Mouse (Mus musculus) hindbrain, embryonic 12.5 days (tissue): ENCODE measurements at regions not wholly inside any gene's neighbourhood (a gene's known extent, or its start where the extent isn't known, plus 50 kb on each side); places are given as distances from the start of the nearest gene placed in this dataset.

Experiments
- ATAC-seq: fragments of 200-750 bp; cut with Nextera tagmentation; 2 replicates; pipeline ENCODE4 v1.8.0; 2017; ENCODE audit warnings: moderate TSS enrichment; ENCODE audit not compliant: low FRiP score
- H3K27ac ChIP-seq: fragments of 300-500 bp; sonication (generic); 2 replicates; pipeline ENCODE4 v1.5.1; 2016; ENCODE audit warnings: mild to moderate bottlenecking
- H3K27me3 ChIP-seq: fragments of 300-500 bp; sonication (generic); 2 replicates; pipeline ENCODE4 v1.6.1; 2016; ENCODE audit warnings: mild to moderate bottlenecking
- H3K36me3 ChIP-seq: fragments of 300-500 bp; sonication (generic); 2 replicates; pipeline ENCODE4 v1.6.1; 2016; ENCODE audit warnings: mild to moderate bottlenecking
- H3K4me1 ChIP-seq: fragments of 300-500 bp; sonication (generic); 2 replicates; pipeline ENCODE4 v1.6.1; 2016
- H3K4me2 ChIP-seq: fragments of 300-500 bp; sonication (generic); replicated peaks from 2 replicates; pipeline ENCODE4 v1.6.1; 2016; ENCODE audit warnings: mild to moderate bottlenecking
- H3K4me3 ChIP-seq: fragments of 300-500 bp; sonication (generic); 2 replicates; pipeline ENCODE4 v1.5.1; 2016; ENCODE audit warnings: mild to moderate bottlenecking
- H3K9ac ChIP-seq: fragments of 300-500 bp; sonication (generic); 2 replicates; pipeline ENCODE4 v1.6.1; 2016; ENCODE audit warnings: mild to moderate bottlenecking, moderate library complexity
- H3K9me3 ChIP-seq: fragments of 300-500 bp; sonication (generic); replicated peaks from 2 replicates; pipeline ENCODE4 v1.6.1; 2016; ENCODE audit warnings: mild to moderate bottlenecking
- WGBS: fragments of 180-500 bp; shearing (Covaris S2); methylation state at CpG from one replicate; pipeline ENCODE4 v1.1.7; 2016; 5-methylcytosine and 5-hydroxymethylcytosine counted together

- no peaks in the 10 kb centered on the region for H3K36me3 ChIP-seq
- H3K27me3 ChIP-seq: no peaks in the 10 kb centered on the region
- H3K4me2 ChIP-seq: no peak overlapping the region
- WGBS: 72% methylated on average over 3 of the region's 3 CpGs
- no peak for ATAC-seq
- H3K4me3 ChIP-seq: no peak overlapping the region
- H3K27ac ChIP-seq: no peak overlapping the region
- no peaks in the 10 kb centered on the region for H3K9me3 ChIP-seq
- H3K9ac ChIP-seq: no peak overlapping the region
- no peaks in the 10 kb centered on the region for H3K4me1 ChIP-seq
Observed at GRCm38 (mm10) chr1:129078274-129078673, 194.8 kb upstream of the Thsd7b start.

- ATAC-seq: no peak
- WGBS: 80% methylated on average over 6 of the region's 6 CpGs
- Histone ChIP-seq H3K9ac (no peak overlapping the region), H3K36me3 (no peaks in the 10 kb centered on the region), H3K9me3 (no peaks in the 10 kb centered on the region), H3K4me3 (no peak overlapping the region), H3K27me3 (no peaks in the 10 kb centered on the region), H3K27ac (no peak overlapping the region), H3K4me2 (no peak overlapping the region), H3K4me1 (no peaks in the 10 kb centered on the region)
Observed at GRCm38 (mm10) chr1:129057182-129057581, 215.9 kb upstream of the Thsd7b start.

GRCm38 (mm10) chr1:129055252-129055651 lies 217.8 kb upstream of the Thsd7b start:
- Histone ChIP-seq H3K9ac (no peak overlapping the region), H3K4me2 (no peak overlapping the region)
- no peak for ATAC-seq

GRCm38 (mm10) chr1:129033707-129034106 lies 239.4 kb upstream of the Thsd7b start:
- no peaks in the 10 kb centered on the region for H3K4me1 ChIP-seq
- no peaks in the 10 kb centered on the region for H3K27me3 ChIP-seq
- ATAC-seq: no peak
- no peaks in the 10 kb centered on the region for H3K36me3 ChIP-seq
- H3K27ac ChIP-seq: no peak overlapping the region
- H3K4me3 ChIP-seq: no peak overlapping the region
- no peak overlapping the region for H3K9ac ChIP-seq
- H3K9me3 ChIP-seq: no peaks in the 10 kb centered on the region
- 67% methylated on average over 5 of the region's 5 CpGs for WGBS
- H3K4me2 ChIP-seq: no peak overlapping the region

More at GRCm38 (mm10) chr1:129055252-129055651, 217.8 kb upstream of the Thsd7b start:
- Histone ChIP-seq H3K9me3 (no peaks in the 10 kb centered on the region), H3K36me3 (no peaks in the 10 kb centered on the region), H3K27me3 (no peaks in the 10 kb centered on the region), H3K27ac (no peak overlapping the region), H3K4me1 (no peaks in the 10 kb centered on the region), H3K4me3 (no peak overlapping the region)

GRCm38 (mm10) chr1:129005899-129006298 lies 267.2 kb upstream of the Thsd7b start:
- Histone ChIP-seq H3K36me3 (no peaks in the 10 kb centered on the region), H3K9ac (no peak overlapping the region), H3K9me3 (no peaks in the 10 kb centered on the region), H3K27me3 (no peaks in the 10 kb centered on the region), H3K4me2 (no peak overlapping the region), H3K27ac (no peak overlapping the region), H3K4me1 (no peaks in the 10 kb centered on the region), H3K4me3 (no peak overlapping the region)
- 0 out of 2 replicates have a peak, but pooled peaks have one; percentile 43 for ATAC-seq
- 61% methylated on average over 1 of the region's 1 CpGs for WGBS

GRCm38 (mm10) chr1:129002286-129002685 lies 270.8 kb upstream of the Thsd7b start:
- Histone ChIP-seq H3K4me3 (no peak overlapping the region), H3K9me3 (no peaks in the 10 kb centered on the region), H3K27ac (no peak overlapping the region), H3K36me3 (no peaks in the 10 kb centered on the region), H3K9ac (no peak overlapping the region), H3K27me3 (no peaks in the 10 kb centered on the region), H3K4me1 (no peaks in the 10 kb centered on the region), H3K4me2 (no peak overlapping the region)
- ATAC-seq: no peak
- 69% methylated on average over 2 of the region's 2 CpGs for WGBS

- Histone ChIP-seq H3K4me3 (no peak overlapping the region), H3K27ac (no peak overlapping the region), H3K4me2 (no peak overlapping the region), H3K4me1 (no peaks in the 10 kb centered on the region), H3K9me3 (no peaks in the 10 kb centered on the region), H3K36me3 (no peaks in the 10 kb centered on the region), H3K9ac (no peak overlapping the region), H3K27me3 (no peaks in the 10 kb centered on the region)
- ATAC-seq: no peak
Observed at GRCm38 (mm10) chr1:129001766-129002165, 271.3 kb upstream of the Thsd7b start.

- no peak overlapping the region for H3K9ac ChIP-seq
- no peaks in the 10 kb centered on the region for H3K4me1 ChIP-seq
- H3K4me3 ChIP-seq: no peak overlapping the region
- ATAC-seq: no peak
- no peak overlapping the region for H3K4me2 ChIP-seq
- H3K9me3 ChIP-seq: no peaks in the 10 kb centered on the region
- WGBS: 79% methylated on average over 5 of the region's 5 CpGs
- no peaks in the 10 kb centered on the region for H3K27me3 ChIP-seq
- no peaks in the 10 kb centered on the region for H3K36me3 ChIP-seq
- H3K27ac ChIP-seq: no peak overlapping the region
Observed at GRCm38 (mm10) chr1:128999741-129000517, 273.2 kb upstream of the Thsd7b start.

GRCm38 (mm10) chr1:128994655-128995054 lies 278.4 kb upstream of the Thsd7b start:
- no peaks in the 10 kb centered on the region for H3K4me1 ChIP-seq
- no peak overlapping the region for H3K27ac ChIP-seq
- WGBS: 72% methylated on average over 6 of the region's 6 CpGs
- no peaks in the 10 kb centered on the region for H3K27me3 ChIP-seq
- H3K9ac ChIP-seq: no peak overlapping the region
- no peaks in the 10 kb centered on the region for H3K36me3 ChIP-seq
- peak; percentile 43; the same call in 1 of the 2 replicates for ATAC-seq
- no peak overlapping the region for H3K4me2 ChIP-seq
- H3K9me3 ChIP-seq: no peaks in the 10 kb centered on the region
- no peak overlapping the region for H3K4me3 ChIP-seq

GRCm38 (mm10) chr1:128983411-128983810 lies 289.7 kb upstream of the Thsd7b start:
- ATAC-seq: no peak
- Histone ChIP-seq H3K4me3 (no peak overlapping the region), H3K36me3 (no peaks in the 10 kb centered on the region), H3K27ac (no peak overlapping the region), H3K9ac (no peak overlapping the region), H3K4me2 (no peak overlapping the region), H3K4me1 (no peaks in the 10 kb centered on the region), H3K27me3 (no peaks in the 10 kb centered on the region), H3K9me3 (no peaks in the 10 kb centered on the region)
- 88% methylated on average over 2 of the region's 2 CpGs for WGBS

- Histone ChIP-seq H3K4me2 (no peak overlapping the region), H3K27me3 (no peaks in the 10 kb centered on the region), H3K27ac (no peak overlapping the region), H3K36me3 (no peaks in the 10 kb centered on the region), H3K4me3 (no peak overlapping the region), H3K9ac (no peak overlapping the region), H3K9me3 (no peaks in the 10 kb centered on the region), H3K4me1 (no peaks in the 10 kb centered on the region)
- ATAC-seq: no peak
- WGBS: 85% methylated on average over 1 of the region's 1 CpGs
Observed at GRCm38 (mm10) chr1:128975586-128975985, 297.5 kb upstream of the Thsd7b start.

GRCm38 (mm10) chr1:128951436-128951835 lies 321.7 kb upstream of the Thsd7b start:
- H3K4me2 ChIP-seq: no peak overlapping the region
- no peak overlapping the region for H3K4me3 ChIP-seq
- no peak overlapping the region for H3K9ac ChIP-seq
- no peaks in the 10 kb centered on the region for H3K27me3 ChIP-seq
- H3K27ac ChIP-seq: no peak overlapping the region
- no peak for ATAC-seq
- H3K36me3 ChIP-seq: no peaks in the 10 kb centered on the region
- H3K9me3 ChIP-seq: no peaks in the 10 kb centered on the region
- no peaks in the 10 kb centered on the region for H3K4me1 ChIP-seq
- WGBS: 74% methylated on average over 2 of the region's 2 CpGs

- Histone ChIP-seq H3K4me1 (no peaks in the 10 kb centered on the region), H3K9me3 (no peaks in the 10 kb centered on the region), H3K4me3 (no peak overlapping the region), H3K4me2 (no peak overlapping the region), H3K27me3 (no peaks in the 10 kb centered on the region), H3K9ac (no peak overlapping the region), H3K27ac (no peak overlapping the region), H3K36me3 (no peaks in the 10 kb centered on the region)
- ATAC-seq: no peak
- 75% methylated on average over 4 of the region's 4 CpGs for WGBS
Observed at GRCm38 (mm10) chr1:128950512-128950911, 322.6 kb upstream of the Thsd7b start.
